Mouse (Mus musculus): Measurements from ENCODE around the gene Hlx. TPM values are rescaled to one million over a fixed set of nuclear protein-coding genes. Genes with fewer than 3 reads are reported as not detected.
A peak's percentile ranks its signal among the peaks of the same experiment; 100 is the strongest.

The Hlx gene
- total RNA-seq, 1 experiment from 2014 or later = 10.6 TPM

GRCm38 (mm10) chr1:184733300-184734066 lies 1.1 kb upstream of the Hlx start:
- no peak for DNase-seq

GRCm38 (mm10) chr1:184731644-184732545 lies 524 bp downstream of the Hlx start:
- peak; percentile 69 for DNase-seq

GRCm38 (mm10) chr1:184731091-184731640 lies 1.3 kb downstream of the Hlx start:
- no peak for DNase-seq

GRCm38 (mm10) chr1:184730453-184731013 lies 1.9 kb downstream of the Hlx start:
- DNase-seq = no peak

GRCm38 (mm10) chr1:184729357-184730140 lies 2.9 kb downstream of the Hlx start:
- DNase-seq = no peak

GRCm38 (mm10) chr1:184728561-184729115 lies 3.8 kb downstream of the Hlx start:
- DNase-seq = no peak

GRCm38 (mm10) chr1:184727401-184728265 lies 4.8 kb downstream of the Hlx start:
- DNase-seq = peak; percentile 30

- DNase-seq = no peak
These were observed 5.7 kb downstream of the Hlx start for GRCm38 (mm10) chr1:184726576-184727300.

GRCm38 (mm10) chr1:184725318-184725790 lies 7.1 kb downstream of the Hlx start:
- DNase-seq = no peak

GRCm38 (mm10) chr1:184724551-184725317 lies 7.7 kb downstream of the Hlx start:
- no peak for DNase-seq

- DNase-seq = no peak
These were observed 8.5 kb downstream of the Hlx start for GRCm38 (mm10) chr1:184723899-184724298.

GRCm38 (mm10) chr1:184721121-184721520 lies 11.3 kb downstream of the Hlx start:
- no peak for DNase-seq

GRCm38 (mm10) chr1:184720162-184721025 lies 12.0 kb downstream of the Hlx start:
- DNase-seq = no peak

- DNase-seq = no peak
These were observed 13.9 kb downstream of the Hlx start for GRCm38 (mm10) chr1:184718261-184719120.

GRCm38 (mm10) chr1:184717691-184718200 lies 14.7 kb downstream of the Hlx start:
- no peak for DNase-seq

- no peak for DNase-seq
These were observed 15.3 kb downstream of the Hlx start for GRCm38 (mm10) chr1:184717016-184717568.

All from adrenal gland, postnatal 25 days (tissue).